Mouse (Mus musculus): Measurements from ENCODE around the gene Taf4.

DNA sequence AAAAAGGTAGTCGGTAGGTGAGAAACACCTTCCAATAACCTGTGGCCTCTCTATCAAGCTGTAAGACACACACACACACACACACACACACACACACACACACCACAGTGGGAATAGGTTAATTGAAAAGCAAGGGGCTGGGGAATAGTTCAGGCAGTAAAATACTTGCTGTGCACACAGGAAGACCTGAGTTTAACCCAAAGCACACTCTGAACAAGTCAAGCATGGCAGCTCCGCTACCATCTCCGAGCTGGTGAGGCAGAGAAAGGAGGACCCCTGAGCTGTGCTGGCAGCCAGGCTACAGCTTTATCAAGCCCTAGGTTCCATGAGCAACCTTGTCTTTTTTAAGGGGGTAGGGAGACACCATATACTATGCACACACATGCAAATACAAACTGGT lies 7.3 kb downstream of the Taf4 start:
- no peak for TF ChIP-seq CTCF (IDR thresholded peaks at IDR 0.05; ENCODE audit: extremely low read depth, insufficient read depth, low read length)
- no peak for TF ChIP-seq POLR2A (IDR thresholded peaks at IDR 0.05; ENCODE audit: extremely low read depth, insufficient read depth, low read length)
